Mouse (Mus musculus) small intestine, adult 2 months (tissue): ENCODE measurements at regions not wholly inside any gene's neighbourhood (a gene's known extent, or its start where the extent isn't known, plus 50 kb on each side); places are given as distances from the start of the nearest gene placed in this dataset.

Source experiments
- CTCF ChIP-seq: fragments of 200-500 bp; IDR thresholded peaks from 2 replicates; pipeline ENCODE4 v1.5.1; 2012; ENCODE audit warnings: low read depth, mild to moderate bottlenecking, control low read depth, inconsistent platforms, low read length, moderate library complexity, mixed read lengths; ENCODE audit not compliant: insufficient replicate concordance, insufficient read length; ENCODE audit errors: extremely low read depth
- POLR2A ChIP-seq: fragments of 200-500 bp; IDR thresholded peaks from 2 replicates; pipeline ENCODE4 v1.6.1; 2012; ENCODE audit warnings: low read depth, mild to moderate bottlenecking, control low read depth, inconsistent platforms, low read length, moderate library complexity

DNA sequence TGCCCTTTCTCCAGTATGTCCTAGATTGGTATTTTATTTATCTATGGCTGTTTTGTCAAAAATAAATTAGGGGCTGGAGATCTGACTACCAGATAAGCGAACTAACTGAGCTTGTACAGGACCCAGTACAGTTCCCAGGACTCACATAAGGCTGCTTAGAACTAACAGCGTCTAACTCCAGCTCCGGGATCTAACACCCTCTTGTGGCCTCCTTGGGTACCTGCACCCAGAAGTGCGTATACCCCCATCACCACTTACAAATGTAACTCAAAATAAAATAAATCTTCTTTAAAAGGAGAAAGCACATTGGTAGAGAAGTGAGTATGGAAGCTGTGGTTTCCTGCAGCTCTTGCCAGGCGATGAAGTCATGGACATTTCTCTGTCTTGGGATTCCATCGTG is 82.9 kb downstream of the Gm4791 start:
- TF ChIP-seq POLR2A, result no peak
- no peak for TF ChIP-seq CTCF
